Mouse (Mus musculus) neural tube, embryonic 12.5 days (tissue): ENCODE results near the gene Ctsk. TPM values are rescaled to one million over a fixed set of nuclear protein-coding genes. Genes with fewer than 3 reads are reported as not detected.

Source experiments
- polyA plus RNA-seq: library from polyadenylated mRNA; unstranded; fragments of >200 nt; fragmentation: Nextera tagmentation; extraction: Ambion mirVana; gene quantifications from 2 replicates; pipeline ENCODE4 v1.2.1, GENCODE M21; 2016

Gene Ctsk
- polyA plus RNA-seq, 1 experiment from 2014 or later: 12.3 TPM

Other genes with a start within 250 kb of the Ctsk start
- gene Bnipl, start 248.1 kb upstream of the Ctsk start, polyA plus RNA-seq: 0.28 TPM in 2 replicates
- 51.3 and 51.5 TPM in 2 replicates for gene Mindy1, start 217.9 kb upstream of the Ctsk start, polyA plus RNA-seq
- gene Prune1, start 217.2 kb upstream of the Ctsk start, polyA plus RNA-seq: 34.9 and 36.1 TPM in 2 replicates
- gene Anxa9, start 192.1 kb upstream of the Ctsk start, polyA plus RNA-seq: 0.94 and 1.2 TPM in 2 replicates
- 104 and 110 TPM in 2 replicates for gene Cers2, start 184.5 kb upstream of the Ctsk start, polyA plus RNA-seq
- 48.9 and 57.2 TPM in 2 replicates for gene Setdb1, start 142.1 kb upstream of the Ctsk start, polyA plus RNA-seq
- gene 4930558C23Rik, start 96.4 kb upstream of the Ctsk start, polyA plus RNA-seq: not detected in 2 replicates
- gene Arnt, start 64.9 kb upstream of the Ctsk start, polyA plus RNA-seq: 28.9 and 33.2 TPM in 2 replicates
- gene Ctss, start 27.5 kb downstream of the Ctsk start, polyA plus RNA-seq: 13.3 and 13.7 TPM in 2 replicates
- not detected in 2 replicates for gene Hormad1, start 60.4 kb downstream of the Ctsk start, polyA plus RNA-seq
- gene Golph3l, start 89.7 kb downstream of the Ctsk start, polyA plus RNA-seq: 34.0 and 35.7 TPM in 2 replicates
- gene Ensa, start 125.7 kb downstream of the Ctsk start, polyA plus RNA-seq: 95.0 and 95.8 TPM in 2 replicates
- 87.0 and 91.1 TPM in 2 replicates for gene Mcl1, start 159.5 kb downstream of the Ctsk start, polyA plus RNA-seq
- gene Adamtsl4, start 188.7 kb downstream of the Ctsk start, polyA plus RNA-seq: 0.96 and 1.3 TPM in 2 replicates
- 18.8 and 19.8 TPM in 2 replicates for gene Ecm1, start 240.3 kb downstream of the Ctsk start, polyA plus RNA-seq